Mouse (Mus musculus): ENCODE measurements around the gene Ap4b1. TPM values are rescaled to one million over a fixed set of nuclear protein-coding genes. Genes with fewer than 3 reads are reported as not detected.
"Not testable (repeated sequence)": the region's sequence is repeated elsewhere in the genome, so short reads cannot be mapped to it uniquely, and the experiment has no call there.

Ap4b1 gene
- polyA plus RNA-seq, 1 experiment from 2014 or later: 26.1 TPM

GRCm38 (mm10) chr3:103840195-103840594 is 30.9 kb downstream of the Ap4b1 start:
- not testable (repeated sequence) for H3K36me3 ChIP-seq; H3K4me2 ChIP-seq (replicated peaks); H3K27me3 ChIP-seq; H3K4me1 ChIP-seq; ATAC-seq (ENCODE audit: low FRiP score); H3K27ac ChIP-seq; H3K9me3 ChIP-seq (replicated peaks); H3K9ac ChIP-seq; H3K4me3 ChIP-seq
- WGBS: 77% methylated on average over 3 of the region's 3 CpGs

GRCm38 (mm10) chr3:103840946-103841345 is 31.6 kb downstream of the Ap4b1 start:
- WGBS: 90% methylated on average over 7 of the region's 7 CpGs
- not testable (repeated sequence) for ATAC-seq (ENCODE audit: low FRiP score); H3K4me2 ChIP-seq (replicated peaks); H3K27me3 ChIP-seq; H3K4me3 ChIP-seq; H3K9ac ChIP-seq; H3K4me1 ChIP-seq; H3K9me3 ChIP-seq (replicated peaks); H3K36me3 ChIP-seq; H3K27ac ChIP-seq

GRCm38 (mm10) chr3:103850644-103851363 is 41.5 kb downstream of the Ap4b1 start:
- WGBS: 84% methylated on average over 9 of the region's 9 CpGs
- Histone ChIP-seq H3K9me3 (replicated peaks) (no peaks in the 10 kb centered on the region), H3K9ac (no peak overlapping the region)

GRCm38 (mm10) chr3:103851481-103851880 is 42.2 kb downstream of the Ap4b1 start:
- 95% methylated on average over 6 of the region's 6 CpGs for WGBS

More at GRCm38 (mm10) chr3:103850644-103851363, 41.5 kb downstream of the Ap4b1 start:
- no peaks in the 10 kb centered on the region for H3K4me1 ChIP-seq
- no peaks in the 10 kb centered on the region for H3K27me3 ChIP-seq
- no peak overlapping the region for H3K4me3 ChIP-seq
- ATAC-seq (ENCODE audit: low FRiP score): no peak
- H3K4me2 ChIP-seq (replicated peaks): no peak overlapping the region
- H3K36me3 ChIP-seq: no peaks in the 10 kb centered on the region
- no peak overlapping the region for H3K27ac ChIP-seq

GRCm38 (mm10) chr3:103851882-103852281 is 42.6 kb downstream of the Ap4b1 start:
- no peak overlapping the region for H3K4me2 ChIP-seq (replicated peaks)
- no peaks in the 10 kb centered on the region for H3K27me3 ChIP-seq
- WGBS: 90% methylated on average over 8 of the region's 8 CpGs
- no peaks in the 10 kb centered on the region for H3K9me3 ChIP-seq (replicated peaks)
- no peak for ATAC-seq (ENCODE audit: low FRiP score)
- no peaks in the 10 kb centered on the region for H3K36me3 ChIP-seq
- no peak overlapping the region for H3K9ac ChIP-seq
- no peaks in the 10 kb centered on the region for H3K4me1 ChIP-seq
- no peak overlapping the region for H3K4me3 ChIP-seq
- H3K27ac ChIP-seq: no peak overlapping the region

More at GRCm38 (mm10) chr3:103851481-103851880, 42.2 kb downstream of the Ap4b1 start:
- Histone ChIP-seq H3K36me3 (no peaks in the 10 kb centered on the region), H3K9me3 (replicated peaks) (no peaks in the 10 kb centered on the region), H3K27me3 (no peaks in the 10 kb centered on the region), H3K4me3 (no peak overlapping the region), H3K9ac (no peak overlapping the region), H3K4me2 (replicated peaks) (no peak overlapping the region), H3K4me1 (no peaks in the 10 kb centered on the region), H3K27ac (no peak overlapping the region)
- no peak for ATAC-seq (ENCODE audit: low FRiP score)

GRCm38 (mm10) chr3:103852565-103853299 is 43.4 kb downstream of the Ap4b1 start:
- H3K27me3 ChIP-seq: no peaks in the 10 kb centered on the region
- H3K9me3 ChIP-seq (replicated peaks): no peaks in the 10 kb centered on the region
- WGBS: 71% methylated on average over 3 of the region's 3 CpGs
- no peak overlapping the region for H3K27ac ChIP-seq
- no peak overlapping the region for H3K4me2 ChIP-seq (replicated peaks)
- ATAC-seq (ENCODE audit: low FRiP score): no peak
- H3K36me3 ChIP-seq: no peaks in the 10 kb centered on the region
- no peaks in the 10 kb centered on the region for H3K4me1 ChIP-seq
- H3K4me3 ChIP-seq: no peak overlapping the region
- H3K9ac ChIP-seq: no peak overlapping the region

- no peaks in the 10 kb centered on the region for H3K27me3 ChIP-seq
- H3K36me3 ChIP-seq: no peaks in the 10 kb centered on the region
- H3K27ac ChIP-seq: no peak overlapping the region
- H3K9me3 ChIP-seq (replicated peaks): no peaks in the 10 kb centered on the region
- H3K4me1 ChIP-seq: no peaks in the 10 kb centered on the region
- ATAC-seq (ENCODE audit: low FRiP score): no peak
- no peak overlapping the region for H3K4me3 ChIP-seq
- H3K4me2 ChIP-seq (replicated peaks): no peak overlapping the region
- WGBS: 62% methylated on average over 8 of the region's 8 CpGs
- H3K9ac ChIP-seq: no peak overlapping the region
These were observed 44.5 kb downstream of the Ap4b1 start for GRCm38 (mm10) chr3:103853804-103854203.

- H3K9me3 ChIP-seq (replicated peaks): no peaks in the 10 kb centered on the region
- no peaks in the 10 kb centered on the region for H3K36me3 ChIP-seq
- no peaks in the 10 kb centered on the region for H3K4me1 ChIP-seq
- no peaks in the 10 kb centered on the region for H3K27me3 ChIP-seq
- H3K27ac ChIP-seq: no peak overlapping the region
- ATAC-seq (ENCODE audit: low FRiP score): no peak
- WGBS: 84% methylated on average over 7 of the region's 7 CpGs
- H3K4me2 ChIP-seq (replicated peaks): no peak overlapping the region
- H3K9ac ChIP-seq: no peak overlapping the region
- H3K4me3 ChIP-seq: no peak overlapping the region
These were observed 47.9 kb downstream of the Ap4b1 start for GRCm38 (mm10) chr3:103857036-103857805.

- 91% methylated on average over 6 of the region's 6 CpGs for WGBS
- H3K36me3 ChIP-seq: no peaks in the 10 kb centered on the region
- no peak overlapping the region for H3K9ac ChIP-seq
- no peak overlapping the region for H3K4me2 ChIP-seq (replicated peaks)
- no peak for ATAC-seq (ENCODE audit: low FRiP score)
- H3K4me1 ChIP-seq: no peaks in the 10 kb centered on the region
- no peaks in the 10 kb centered on the region for H3K9me3 ChIP-seq (replicated peaks)
- no peaks in the 10 kb centered on the region for H3K27me3 ChIP-seq
- H3K27ac ChIP-seq: no peak overlapping the region
- no peak overlapping the region for H3K4me3 ChIP-seq
These were observed 48.8 kb downstream of the Ap4b1 start for GRCm38 (mm10) chr3:103857977-103858563.

- WGBS: 75% methylated on average over 12 of the region's 12 CpGs
- Histone ChIP-seq H3K27ac (no peak within 1 kb of the TSS), H3K27me3 (no peaks in the 10 kb centered on the region)
These were observed 49.8 kb downstream of the Ap4b1 start, which contains the start of gene Ptpn22 for GRCm38 (mm10) chr3:103858881-103859801. TSS of gene Ptpn22 (plus strand) at chr3:103859795.

GRCm38 (mm10) chr3:103859851-103860391 is 50.6 kb downstream of the Ap4b1 start:
- Histone ChIP-seq H3K36me3 (no peaks in the 10 kb centered on the region), H3K4me1 (no peaks in the 10 kb centered on the region), H3K4me2 (replicated peaks) (no peak overlapping the region), H3K4me3 (no peak overlapping the region), H3K27me3 (no peaks in the 10 kb centered on the region), H3K9ac (no peak overlapping the region), H3K9me3 (replicated peaks) (no peaks in the 10 kb centered on the region), H3K27ac (no peak overlapping the region)
- WGBS: 79% methylated on average over 6 of the region's 6 CpGs
- no peak for ATAC-seq (ENCODE audit: low FRiP score)

More at GRCm38 (mm10) chr3:103858881-103859801, 49.8 kb downstream of the Ap4b1 start, which contains the start of gene Ptpn22:
- Histone ChIP-seq H3K4me3 (no peak within 1 kb of the TSS), H3K9ac (no peak within 1 kb of the TSS), H3K4me1 (no peaks in the 10 kb centered on the region), H3K36me3 (no peaks in the 10 kb centered on the region), H3K9me3 (replicated peaks) (no peaks in the 10 kb centered on the region), H3K4me2 (replicated peaks) (no peak within 1 kb of the TSS)
- no peak for ATAC-seq (ENCODE audit: low FRiP score)

All from hindbrain, embryonic 12.5 days (tissue).